Mouse (Mus musculus): ENCODE data around the gene Gm10778. TPM values are rescaled to one million over a fixed set of nuclear protein-coding genes. Genes with fewer than 3 reads are reported as not detected.
A peak's percentile ranks its signal among the peaks of the same experiment; 100 is the strongest.

Gm10778 gene
- polyA plus RNA-seq (2012; rRNA removed) = 3.0 and 3.8 TPM in 2 replicates

DNA sequence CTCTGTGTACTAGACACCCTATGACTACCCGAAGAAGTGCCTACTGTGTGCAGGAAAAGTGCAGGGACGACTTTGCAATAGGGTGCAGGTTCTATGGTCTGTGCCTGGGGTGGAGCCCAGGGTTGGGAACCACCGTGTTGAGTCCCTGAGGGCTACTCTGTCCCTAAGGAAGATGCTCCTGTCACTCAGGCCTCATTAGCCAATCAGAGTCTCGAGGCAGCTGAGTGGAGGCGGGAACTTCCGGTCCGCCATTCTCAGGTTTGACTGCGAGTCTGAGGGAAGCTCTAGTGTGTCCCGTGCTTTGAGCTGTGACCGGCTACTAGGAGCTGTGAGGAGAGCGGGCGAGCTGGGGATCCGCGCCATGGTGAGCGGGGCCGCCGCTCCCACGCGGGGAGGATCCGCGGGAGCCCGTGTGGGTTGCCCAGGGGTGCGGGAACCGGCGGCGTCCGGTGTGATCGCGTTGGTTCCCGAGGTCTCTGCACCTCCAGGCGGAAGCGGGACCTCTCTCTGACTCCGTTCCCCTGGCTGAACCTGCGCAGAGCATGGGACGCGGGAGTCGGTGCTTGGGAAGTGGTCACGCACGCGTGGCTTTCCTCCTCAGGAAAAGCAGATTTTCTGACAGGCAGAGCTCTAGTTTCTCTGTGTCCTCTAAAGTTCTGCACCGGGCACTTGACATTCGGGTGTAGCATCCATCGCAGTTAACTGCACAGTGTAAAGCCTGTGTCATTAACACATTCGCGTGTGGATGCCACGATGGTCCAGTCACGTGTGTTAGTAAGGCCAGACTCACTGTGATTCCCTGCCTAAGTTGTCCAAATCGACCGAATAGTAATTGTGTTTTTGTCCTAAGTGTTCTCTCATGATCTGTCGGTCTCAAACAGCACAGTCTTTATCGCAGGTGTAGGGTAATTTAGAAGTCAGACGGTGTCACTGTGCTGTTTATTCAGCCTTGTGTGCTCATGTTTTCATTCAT lies at the start of gene Gm10778:
TSS of gene Gm10778 (plus strand) at position 257 of the 973 bp plus-strand sequence.
- TF ChIP-seq POLR2A (IDR thresholded peaks at IDR 0.05; ENCODE audit: borderline replicate concordance, extremely low read depth, insufficient read depth, insufficient read length, poor library complexity, severe bottlenecking) = 0 out of 2 replicates have a peak, but pooled peaks have one; percentile 7
- DNase-seq (ENCODE audit: low read depth) = peak; percentile 95

- DNase-seq (ENCODE audit: low read depth) = no peak
- TF ChIP-seq POLR2A (IDR thresholded peaks at IDR 0.05; ENCODE audit: borderline replicate concordance, extremely low read depth, insufficient read depth, insufficient read length, poor library complexity, severe bottlenecking) = no peak
- TF ChIP-seq CTCF (IDR thresholded peaks at IDR 0.05; ENCODE audit: borderline replicate concordance, extremely low read depth, insufficient read depth, insufficient read length) = no peak
Observed at GRCm38 (mm10) chr10:81599630-81600029, 49.2 kb upstream of the Gm10778 start.

DNA sequence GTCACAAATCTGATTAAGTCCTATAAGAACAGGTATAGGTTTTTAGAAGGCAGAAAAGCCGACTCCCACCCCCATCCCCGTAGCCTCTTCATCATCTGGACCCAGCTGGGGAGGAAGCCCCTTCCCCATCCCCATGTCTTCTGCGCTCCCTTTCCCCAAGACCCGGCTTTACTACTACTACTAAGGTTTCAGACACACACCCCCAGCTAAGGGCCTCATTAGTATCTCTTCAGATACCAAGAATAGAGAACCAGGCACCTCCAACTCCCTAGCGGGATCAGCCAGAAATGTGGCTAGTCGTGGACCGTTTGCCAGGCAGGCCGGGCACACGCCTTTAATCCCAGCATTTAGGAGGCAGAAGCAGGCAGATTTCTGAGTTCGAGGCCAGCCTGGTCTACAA lies 48.8 kb upstream of the Gm10778 start:
- TF ChIP-seq CTCF (IDR thresholded peaks at IDR 0.05; ENCODE audit: borderline replicate concordance, extremely low read depth, insufficient read depth, insufficient read length) (no peak), POLR2A (IDR thresholded peaks at IDR 0.05; ENCODE audit: borderline replicate concordance, extremely low read depth, insufficient read depth, insufficient read length, poor library complexity, severe bottlenecking) (no peak)
- no peak for DNase-seq (ENCODE audit: low read depth)

DNA sequence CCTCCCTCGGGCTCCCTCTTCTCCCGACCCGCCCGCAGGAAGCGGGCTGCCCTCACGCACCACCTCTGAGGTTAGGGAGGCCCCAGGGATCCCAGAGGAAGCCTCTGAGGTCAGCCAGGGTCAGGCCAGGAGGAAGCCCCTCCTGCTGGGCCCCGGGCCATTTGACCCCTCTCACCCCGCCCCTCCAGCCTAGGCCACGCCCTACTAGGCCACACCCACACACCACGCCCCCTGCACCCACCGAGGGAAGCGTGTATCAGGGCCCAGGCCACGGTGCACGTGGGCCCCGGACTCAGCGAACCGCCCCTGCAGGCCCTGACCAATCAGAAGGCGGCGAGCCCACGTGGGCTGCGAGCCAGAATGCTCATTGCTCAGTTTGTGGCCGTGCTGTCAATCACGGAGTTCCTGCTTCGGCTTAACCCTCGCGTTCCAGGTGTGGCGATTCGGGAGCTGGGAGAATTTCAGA lies 48.1 kb upstream of the Gm10778 start, which contains the start of gene Tle6:
TSS of gene Tle6 (minus strand) at position 336 of the 466 bp plus-strand sequence.
- DNase-seq (ENCODE audit: low read depth) = peak; percentile 98
- no peak for TF ChIP-seq POLR2A (IDR thresholded peaks at IDR 0.05; ENCODE audit: borderline replicate concordance, extremely low read depth, insufficient read depth, insufficient read length, poor library complexity, severe bottlenecking)

DNA sequence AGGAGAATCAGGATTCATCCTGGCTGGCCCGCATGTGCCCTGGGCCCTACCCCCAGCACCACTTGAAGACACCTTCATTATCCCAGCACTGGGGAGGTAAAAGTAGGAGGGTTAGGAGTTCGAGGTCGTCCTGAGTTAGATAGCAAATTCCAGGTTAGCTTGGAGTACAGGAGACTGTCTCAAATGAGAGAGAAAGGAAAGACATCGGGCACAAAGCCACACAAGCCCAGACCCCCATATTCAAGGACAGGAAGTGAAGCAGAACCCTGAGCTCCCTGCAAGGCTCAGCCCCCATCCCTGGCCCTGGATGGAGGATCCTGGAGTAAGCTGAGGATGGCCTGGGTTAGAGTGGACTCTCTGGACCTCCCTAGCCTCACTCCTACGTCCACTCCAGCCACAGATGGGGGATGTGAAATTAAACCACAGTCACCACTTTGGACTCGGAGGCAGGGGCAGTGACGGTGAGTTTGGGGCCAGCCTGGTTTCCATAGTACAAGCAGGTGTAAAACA lies 47.4 kb upstream of the Gm10778 start:
- TF ChIP-seq CTCF (IDR thresholded peaks at IDR 0.05; ENCODE audit: borderline replicate concordance, extremely low read depth, insufficient read depth, insufficient read length) (no peak), POLR2A (IDR thresholded peaks at IDR 0.05; ENCODE audit: borderline replicate concordance, extremely low read depth, insufficient read depth, insufficient read length, poor library complexity, severe bottlenecking) (no peak)
- DNase-seq (ENCODE audit: low read depth) = no peak

DNA sequence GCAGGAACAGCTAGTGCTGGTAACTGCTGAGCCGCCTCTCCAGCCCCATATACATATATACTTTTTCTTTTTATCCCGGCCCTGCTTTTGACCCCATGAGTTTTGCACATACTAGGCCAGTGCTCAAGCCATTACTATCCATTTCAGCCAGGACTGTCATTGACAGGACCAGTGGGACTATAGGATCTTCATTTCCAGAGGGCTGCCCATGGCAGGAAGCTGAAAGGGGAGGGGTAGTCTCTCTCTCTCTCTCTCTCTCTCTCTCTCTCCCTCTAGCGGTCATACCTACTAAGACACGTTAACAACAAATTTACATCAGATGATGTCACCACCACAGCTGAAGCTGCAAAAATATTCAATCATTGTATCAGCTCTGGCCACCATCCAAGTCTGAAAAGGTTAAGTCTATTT lies 46.1 kb upstream of the Gm10778 start:
- DNase-seq (ENCODE audit: low read depth) = peak; percentile 85
- peak; percentile 62; the same call in 1 of the 2 replicates for TF ChIP-seq CTCF (IDR thresholded peaks at IDR 0.05; ENCODE audit: borderline replicate concordance, extremely low read depth, insufficient read depth, insufficient read length)
- no peak for TF ChIP-seq POLR2A (IDR thresholded peaks at IDR 0.05; ENCODE audit: borderline replicate concordance, extremely low read depth, insufficient read depth, insufficient read length, poor library complexity, severe bottlenecking)

- TF ChIP-seq CTCF (IDR thresholded peaks at IDR 0.05; ENCODE audit: borderline replicate concordance, extremely low read depth, insufficient read depth, insufficient read length) (no peak), POLR2A (IDR thresholded peaks at IDR 0.05; ENCODE audit: borderline replicate concordance, extremely low read depth, insufficient read depth, insufficient read length, poor library complexity, severe bottlenecking) (no peak)
- DNase-seq (ENCODE audit: low read depth) = no peak
Observed at GRCm38 (mm10) chr10:81604019-81604967, 44.6 kb upstream of the Gm10778 start.

DNA sequence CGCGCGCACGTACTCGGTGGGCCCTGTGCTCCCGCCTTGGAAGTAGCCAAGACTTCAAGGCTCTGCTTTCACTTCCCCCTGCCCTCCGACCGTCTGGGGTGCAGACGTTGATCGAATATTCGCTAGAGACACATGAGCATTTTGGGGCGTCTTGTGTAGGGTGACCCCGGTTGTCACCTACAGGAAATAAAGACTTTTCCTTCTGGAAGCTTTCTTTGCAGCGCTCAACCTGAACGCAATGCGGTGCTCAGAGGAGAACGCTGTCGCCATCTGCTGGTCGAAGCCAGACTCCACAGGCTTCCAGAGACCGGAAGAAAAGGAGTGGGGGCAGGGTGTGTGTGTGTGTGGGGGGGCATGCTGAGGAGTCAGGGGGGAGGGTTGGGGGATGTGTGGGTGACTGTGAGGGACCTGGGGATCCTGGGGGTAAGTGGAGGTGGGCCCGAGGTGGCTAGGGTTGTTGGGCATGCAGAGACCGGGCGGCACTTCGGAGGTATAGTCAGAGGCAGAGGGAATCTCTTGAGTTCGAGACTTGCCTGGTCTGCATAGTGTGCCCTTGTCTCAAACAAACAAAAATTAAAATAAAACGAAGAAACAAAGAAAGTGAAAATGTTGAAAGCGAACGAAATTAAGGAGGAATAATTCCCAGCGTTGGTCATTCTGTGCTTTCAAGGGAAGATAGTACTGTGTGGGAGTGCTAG lies 43.7 kb upstream of the Gm10778 start:
- TF ChIP-seq POLR2A (IDR thresholded peaks at IDR 0.05; ENCODE audit: borderline replicate concordance, extremely low read depth, insufficient read depth, insufficient read length, poor library complexity, severe bottlenecking) (no peak), CTCF (IDR thresholded peaks at IDR 0.05; ENCODE audit: borderline replicate concordance, extremely low read depth, insufficient read depth, insufficient read length) (peak; percentile 93)
- DNase-seq (ENCODE audit: low read depth) = peak; percentile 93

DNA sequence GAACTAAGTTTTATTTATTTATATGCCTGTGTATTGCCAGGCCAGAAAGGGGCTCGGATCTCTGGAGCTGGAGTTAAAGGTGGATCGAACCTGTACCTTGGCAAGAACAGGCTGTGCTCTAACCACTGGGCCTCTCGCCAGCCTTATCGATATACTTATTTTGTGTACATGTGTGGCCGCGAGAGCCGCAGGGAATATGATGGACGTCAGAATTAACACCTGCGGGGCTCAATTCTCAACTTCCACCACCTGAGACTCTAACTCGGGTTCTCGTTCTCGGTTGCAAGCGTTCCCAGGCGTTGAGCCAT lies 43.2 kb upstream of the Gm10778 start:
- TF ChIP-seq CTCF (IDR thresholded peaks at IDR 0.05; ENCODE audit: borderline replicate concordance, extremely low read depth, insufficient read depth, insufficient read length) (no peak), POLR2A (IDR thresholded peaks at IDR 0.05; ENCODE audit: borderline replicate concordance, extremely low read depth, insufficient read depth, insufficient read length, poor library complexity, severe bottlenecking) (no peak)
- no peak for DNase-seq (ENCODE audit: low read depth)

GRCm38 (mm10) chr10:81605974-81606751 lies 42.7 kb upstream of the Gm10778 start, which contains the start of gene BC025920:
TSS of gene BC025920 (plus strand) at chr10:81606270.
- DNase-seq (ENCODE audit: low read depth) = peak; percentile 99
- no peak for TF ChIP-seq CTCF (IDR thresholded peaks at IDR 0.05; ENCODE audit: borderline replicate concordance, extremely low read depth, insufficient read depth, insufficient read length)
- peak; percentile 52; the same call in 1 of the 2 replicates for TF ChIP-seq POLR2A (IDR thresholded peaks at IDR 0.05; ENCODE audit: borderline replicate concordance, extremely low read depth, insufficient read depth, insufficient read length, poor library complexity, severe bottlenecking)

Measured in brain, embryonic 14.5 days (tissue).